In genomic region chr1:163893774-163894527, GRCm38 (mm10) we compare ENCODE assay signal across 26 mouse cellular contexts. TPM values are rescaled to one million over a fixed set of nuclear protein-coding genes. Genes with fewer than 3 reads are reported as not detected.
DNase-seq lines count a peak whose midpoint lies in the region; ATAC-seq and TF ChIP-seq lines count a peak whose summit lies in the region.
"Had no signal": no experiment of that assay in that cellular context is flagged by ENCODE, and none has a peak within 500 bp of the region (broad histone marks: within the 10 kb centered on the region; RNA-seq: fewer than 3 reads in every experiment).

No protein-coding gene starts in this region.

- no peak overlapping the region for H3K4me3 ChIP-seq in lung, postnatal 0 days (ENCODE audit: low read depth, low read length)
- H3K4me3 ChIP-seq in embryonic facial prominence, embryonic 10.5 days, result no peak overlapping the region
- H3K4me3 ChIP-seq in embryonic facial prominence, embryonic 13.5 days, result no peak overlapping the region
- H3K4me3 ChIP-seq in limb, embryonic 15.5 days, result no peak overlapping the region
- H3K4me3 ChIP-seq: embryonic facial prominence, embryonic 12.5 days; forebrain, embryonic 10.5 days; hindbrain, embryonic 10.5 days; intestine, embryonic 15.5 days; neural tube, embryonic 12.5 days had no signal

- no peak overlapping the region for H3K4me2 ChIP-seq in lung, postnatal 0 days (replicated peaks; ENCODE audit: low read depth, low read length)
- peak overlapping the region; percentile 28 for H3K4me2 ChIP-seq in embryonic facial prominence, embryonic 13.5 days
- H3K4me2 ChIP-seq in limb, embryonic 15.5 days, result no peak overlapping the region
- H3K4me2 ChIP-seq: embryonic facial prominence, embryonic 12.5 days; heart, embryonic 11.5 days; intestine, embryonic 15.5 days; lung, embryonic 14.5 days; neural tube, embryonic 12.5 days had no signal

- no peak overlapping the region for H3K9ac ChIP-seq in lung, postnatal 0 days (replicated peaks; ENCODE audit: low read depth)
- no peak overlapping the region for H3K9ac ChIP-seq in embryonic facial prominence, embryonic 13.5 days
- H3K9ac ChIP-seq in limb, embryonic 15.5 days, result no peak overlapping the region
- H3K9ac ChIP-seq: embryonic facial prominence, embryonic 12.5 days; intestine, embryonic 15.5 days; liver, embryonic 14.5 days; lung, embryonic 14.5 days; neural tube, embryonic 12.5 days had no signal

- H3K9me3 ChIP-seq in lung, postnatal 0 days (ENCODE audit: low read length), result no peaks in the 10 kb centered on the region
- H3K9me3 ChIP-seq in embryonic facial prominence, embryonic 10.5 days, result no peaks in the 10 kb centered on the region
- H3K9me3 ChIP-seq in embryonic facial prominence, embryonic 13.5 days, result no peaks in the 10 kb centered on the region
- H3K9me3 ChIP-seq in limb, embryonic 15.5 days, result no peaks in the 10 kb centered on the region
- H3K9me3 ChIP-seq: embryonic facial prominence, embryonic 12.5 days; forebrain, embryonic 10.5 days; hindbrain, embryonic 10.5 days; intestine, embryonic 15.5 days; neural tube, embryonic 12.5 days had no signal

- DNase-seq in lung, postnatal 36 days, result peak; percentile 15
- DNase-seq in lung, postnatal 0 days (ENCODE audit: low spot score), result no peak
- peak; percentile 25 for DNase-seq in embryonic facial prominence, embryonic 10.5 days (ENCODE audit: low spot score)
- DNase-seq in urinary bladder, postnatal 4 days (ENCODE audit: low spot score in 2 of 2), result no peak
- DNase-seq: adrenal gland, adult 8-10 months; cerebellum, adult 2 months; cerebellum, postnatal 36 days; kidney, adult 8-10 months; kidney, postnatal 10 days; lung, embryonic 14.5 days; lung, postnatal 4 days; retina, postnatal 1 day; right cerebral cortex, postnatal 25 days; thymus, postnatal 36 days had no signal

- H3K27me3 ChIP-seq in lung, postnatal 0 days (replicated peaks; ENCODE audit: insufficient read depth, low read length), result no peaks in the 10 kb centered on the region
- H3K27me3 ChIP-seq in embryonic facial prominence, embryonic 10.5 days (replicated peaks; ENCODE audit: low read depth, poor library complexity, severe bottlenecking), result no peaks in the 10 kb centered on the region
- no peaks in the 10 kb centered on the region for H3K27me3 ChIP-seq in embryonic facial prominence, embryonic 13.5 days
- H3K27me3 ChIP-seq in limb, embryonic 15.5 days, result no peaks in the 10 kb centered on the region
- H3K27me3 ChIP-seq: embryonic facial prominence, embryonic 12.5 days; intestine, embryonic 15.5 days; neural tube, embryonic 12.5 days had no signal

- no peak for TF ChIP-seq EP300 in lung, postnatal 0 days (IDR thresholded peaks at IDR 0.05)

- H3K4me1 ChIP-seq in lung, postnatal 0 days (ENCODE audit: insufficient read depth, low read depth, low read length), result no peaks in the 10 kb centered on the region
- H3K4me1 ChIP-seq in embryonic facial prominence, embryonic 10.5 days, result peaks cover 23% of the 10 kb centered on the region
- peaks cover 31% of the 10 kb centered on the region for H3K4me1 ChIP-seq in embryonic facial prominence, embryonic 13.5 days
- H3K4me1 ChIP-seq in limb, embryonic 15.5 days, result peaks cover 17% of the 10 kb centered on the region
- H3K4me1 ChIP-seq: hindbrain, embryonic 10.5 days; intestine, embryonic 15.5 days; neural tube, embryonic 12.5 days had no signal

- no peak for ATAC-seq in lung, postnatal 0 days
- no peak for ATAC-seq in embryonic facial prominence, embryonic 13.5 days (ENCODE audit: insufficient number of reproducible peaks, insufficient read depth, low FRiP score, low TSS enrichment, low read depth)
- no peak for ATAC-seq in limb, embryonic 15.5 days (ENCODE audit: insufficient number of reproducible peaks, low FRiP score, low TSS enrichment, low read depth)
- ATAC-seq in erythroblast, adult 5-6 weeks (replicated peaks; ENCODE audit: low FRiP score, poor library complexity, severe bottlenecking), result no peak
- ATAC-seq: forebrain, embryonic 16.5 days; hindbrain, embryonic 16.5 days; intestine, embryonic 15.5 days had no signal

- no peak overlapping the region for H3K27ac ChIP-seq in lung, postnatal 0 days (ENCODE audit: low read length)
- H3K27ac ChIP-seq in embryonic facial prominence, embryonic 10.5 days (replicated peaks), result no peak overlapping the region
- peak overlapping the region; percentile 75 for H3K27ac ChIP-seq in embryonic facial prominence, embryonic 13.5 days
- H3K27ac ChIP-seq in limb, embryonic 15.5 days, result peak overlapping the region; percentile 33; the same call in 1 of the 2 replicates
- H3K27ac ChIP-seq: embryonic facial prominence, embryonic 12.5 days; forebrain, embryonic 10.5 days; hindbrain, embryonic 10.5 days; intestine, embryonic 15.5 days; liver, embryonic 14.5 days; neural tube, embryonic 12.5 days had no signal

- no peaks in the 10 kb centered on the region for H3K36me3 ChIP-seq in lung, postnatal 0 days (ENCODE audit: insufficient read depth, low read length)
- H3K36me3 ChIP-seq in embryonic facial prominence, embryonic 10.5 days (replicated peaks), result no peaks in the 10 kb centered on the region
- H3K36me3 ChIP-seq in embryonic facial prominence, embryonic 13.5 days, result peaks cover 5% of the 10 kb centered on the region; the same call in 1 of the 2 replicates
- H3K36me3 ChIP-seq in limb, embryonic 15.5 days, result 0 out of 2 replicates have a peak, but pooled peaks cover 5% of the 10 kb centered on the region
- H3K36me3 ChIP-seq: embryonic facial prominence, embryonic 12.5 days; hindbrain, embryonic 10.5 days; intestine, embryonic 15.5 days; neural tube, embryonic 12.5 days had no signal

- no peak for TF ChIP-seq CTCF in lung, postnatal 0 days (IDR thresholded peaks at IDR 0.05)

- WGBS in lung, postnatal 0 days, result 72% methylated on average over 11 of the region's 11 CpGs
- whole genome bisulfite sequencing in embryonic facial prominence, embryonic 10.5 days, result 74% methylated on average over 11 of the region's 11 CpGs
- 34% methylated on average over 11 of the region's 11 CpGs for WGBS in embryonic facial prominence, embryonic 13.5 days
- 44% methylated on average over 11 of the region's 11 CpGs for WGBS in limb, embryonic 15.5 days

RNA-seq across cellular contexts. Expression of gene Scyl3, which starts 34.9 kb away (rescaled TPM):
- 12.3 and 13.6 TPM in 2 replicates for polyA plus RNA-seq in lung, postnatal 0 days (2015; fragmentation: Nextera tagmentation; extraction: Ambion mirVana)
- 18.4 and 18.6 TPM in 2 replicates for polyA plus RNA-seq in embryonic facial prominence, embryonic 10.5 days (2016; fragmentation: Nextera tagmentation; extraction: Ambion mirVana)
- polyA plus RNA-seq in embryonic facial prominence, embryonic 13.5 days (2015; fragmentation: Nextera tagmentation; extraction: Ambion mirVana), result 18.4 and 20.4 TPM in 2 replicates
- polyA plus RNA-seq in limb, embryonic 15.5 days (2015; fragmentation: Nextera tagmentation; extraction: Ambion mirVana), result 15.6 and 18.4 TPM in 2 replicates
- total RNA-seq in erythroblast, adult 5-6 weeks (2015; ENCODE audit: low replicate concordance), result 10.9 and 25.9 TPM in 2 replicates
- total RNA-seq in erythroblast, adult 5-6 weeks (2017; ENCODE audit: low replicate concordance), result 6.4 and 6.5 TPM in 2 replicates

Comparison
In these comparisons a context has a peak if more than half of its experiments do, and no peak if none do; other contexts are left out.
1. DNase-seq: peak in lung, postnatal 36 days (single experiment) and embryonic facial prominence, embryonic 10.5 days (single experiment); none in lung, postnatal 0 days (single experiment) and urinary bladder, postnatal 4 days (0 of 2).
2. H3K27ac ChIP-seq: peak in embryonic facial prominence, embryonic 13.5 days (single experiment) and limb, embryonic 15.5 days (single experiment); none in lung, postnatal 0 days (single experiment) and embryonic facial prominence, embryonic 10.5 days (single experiment).